Mouse (Mus musculus): ENCODE measurements around the gene Cd72.
A peak's percentile ranks its signal among the peaks of the same experiment; 100 is the strongest.

Gene Cd72

DNA sequence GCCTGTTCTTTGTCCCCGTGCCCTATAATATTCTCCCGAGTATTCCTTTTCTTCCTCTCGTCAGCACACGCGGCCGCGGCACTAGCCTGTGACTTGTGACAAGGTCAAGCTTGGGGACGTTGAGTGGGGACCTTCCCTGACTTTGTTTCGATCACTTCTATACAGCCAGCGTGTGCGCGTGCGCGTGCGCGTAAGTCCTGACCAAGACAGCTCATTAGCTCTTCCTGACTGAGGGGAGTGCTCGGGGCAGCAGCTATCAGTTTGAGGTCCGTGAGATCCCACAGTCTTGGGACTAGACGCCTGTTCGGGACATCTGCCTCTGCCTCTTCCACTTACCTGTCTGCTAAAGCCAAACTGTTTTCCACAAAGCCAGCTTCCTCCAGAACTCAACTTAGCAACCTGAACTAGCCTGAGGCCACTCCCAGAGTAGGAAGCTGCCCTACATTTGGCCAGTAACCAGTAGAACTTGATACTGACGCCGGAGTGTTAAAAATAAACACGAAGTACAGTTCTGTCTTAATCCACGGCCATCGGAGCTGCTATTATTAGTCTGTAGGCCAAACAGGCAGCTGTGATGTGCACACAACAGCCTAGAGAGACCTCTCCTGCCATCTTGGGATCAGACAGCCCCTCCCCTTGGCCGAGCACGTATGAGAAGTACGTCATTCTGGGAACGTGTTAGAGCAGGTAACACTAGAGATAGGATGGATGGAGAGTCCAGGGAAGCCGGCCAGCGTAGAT, 54.9 kb downstream of the Cd72 start:
- no peak for DNase-seq

DNA sequence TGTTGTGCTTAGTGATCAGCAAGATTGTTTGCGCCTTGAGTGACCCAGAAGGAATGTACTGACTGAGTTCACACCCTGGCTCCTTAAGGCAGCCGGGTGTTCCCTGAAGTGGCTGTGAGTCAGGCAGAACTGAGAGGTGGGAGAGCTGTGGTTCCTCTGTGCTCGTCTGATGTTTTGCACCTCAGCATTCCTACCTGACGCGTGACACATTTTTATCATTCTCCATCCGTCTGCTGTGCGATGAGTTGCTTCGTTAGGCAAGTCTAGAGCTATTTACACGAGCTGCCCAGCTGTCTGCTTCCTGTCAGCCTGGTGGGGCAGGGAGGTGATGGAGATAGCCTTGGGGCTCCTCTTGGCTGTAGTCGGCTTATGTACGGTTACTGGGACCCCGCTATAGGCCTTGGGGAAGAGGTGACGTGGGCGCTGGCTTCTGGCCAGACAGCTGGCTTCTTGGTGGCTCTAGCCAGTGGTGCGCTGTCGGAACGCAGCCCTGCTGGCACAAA, 55.5 kb downstream of the Cd72 start:
- peak; percentile 66 for DNase-seq

DNA sequence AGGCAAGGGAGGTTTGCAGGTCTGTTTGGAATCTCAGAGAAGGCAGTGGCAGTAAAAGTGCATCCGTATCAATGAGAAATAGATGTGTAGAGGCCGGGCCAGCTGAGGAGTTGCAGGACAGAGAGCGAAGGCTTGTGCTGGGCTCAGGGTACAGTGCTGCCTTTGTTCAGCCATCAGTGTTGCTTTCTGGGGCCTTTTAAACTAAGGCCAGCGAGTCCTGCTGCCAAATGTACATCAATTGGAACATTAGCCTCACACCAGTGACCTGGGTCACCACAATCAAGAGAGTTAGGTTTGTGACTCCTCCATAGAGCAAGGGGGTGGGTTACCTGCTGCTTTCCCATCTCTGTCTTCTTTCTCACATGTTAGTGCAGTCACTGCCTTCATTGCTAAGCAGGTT, 56.4 kb downstream of the Cd72 start:
- DNase-seq: no peak

Data from right cerebral cortex, postnatal 14 days (tissue).